ENCODE assay signal across 23 mouse cellular contexts in genomic region chrX:72047918-72048317, GRCm38 (mm10). TPM values are rescaled to one million over a fixed set of nuclear protein-coding genes. Genes with fewer than 3 reads are reported as not detected.
"Had no signal": no experiment of that assay in that cellular context is flagged by ENCODE, and none has a peak within 500 bp of the region (broad histone marks: within the 10 kb centered on the region; RNA-seq: fewer than 3 reads in every experiment).

No protein-coding gene starts in this region.

- H3K27ac ChIP-seq: hindbrain, embryonic 13.5 days; kidney, embryonic 15.5 days; left cerebral cortex, adult 2 months; liver, embryonic 14.5 days; midbrain, embryonic 10.5 days; midbrain, embryonic 13.5 days; neural tube, embryonic 12.5 days; neural tube, embryonic 15.5 days had no signal

- H3K4me3 ChIP-seq: hindbrain, embryonic 13.5 days; kidney, embryonic 15.5 days; left cerebral cortex, adult 2 months; megakaryocyte, embryonic 14.5 days; midbrain, embryonic 10.5 days; midbrain, embryonic 13.5 days; neural tube, embryonic 12.5 days; neural tube, embryonic 15.5 days had no signal

- H3K36me3 ChIP-seq: hindbrain, embryonic 13.5 days; kidney, embryonic 15.5 days; midbrain, embryonic 10.5 days; midbrain, embryonic 13.5 days; neural tube, embryonic 12.5 days; neural tube, embryonic 15.5 days had no signal

- H3K4me1 ChIP-seq: hindbrain, embryonic 13.5 days; kidney, embryonic 15.5 days; megakaryocyte, embryonic 14.5 days; midbrain, embryonic 10.5 days; midbrain, embryonic 13.5 days; neural tube, embryonic 12.5 days; neural tube, embryonic 15.5 days had no signal

- DNase-seq: kidney, adult 11 months; kidney, adult 8-10 months; kidney, postnatal 10 days; kidney, postnatal 36 days; layer of hippocampus, postnatal 36 days; lung, adult 2 months; lung, postnatal 14 days; right cerebral cortex, adult 18-20 months; right cerebral cortex, postnatal 14 days; spleen, adult 18-20 months; thymus, adult 2 months; thymus, postnatal 14 days had no signal

- ATAC-seq: hindbrain, embryonic 16.5 days; midbrain, embryonic 13.5 days had no signal

- H3K27me3 ChIP-seq: hindbrain, embryonic 13.5 days; kidney, embryonic 15.5 days; midbrain, embryonic 13.5 days; neural tube, embryonic 12.5 days; neural tube, embryonic 15.5 days had no signal

- H3K9me3 ChIP-seq: hindbrain, embryonic 13.5 days; kidney, embryonic 15.5 days; midbrain, embryonic 10.5 days; midbrain, embryonic 13.5 days; neural tube, embryonic 12.5 days; neural tube, embryonic 15.5 days had no signal

- H3K4me2 ChIP-seq: hindbrain, embryonic 13.5 days; kidney, embryonic 15.5 days; liver, embryonic 11.5 days; midbrain, embryonic 13.5 days; neural tube, embryonic 12.5 days; neural tube, embryonic 15.5 days had no signal

- H3K9ac ChIP-seq: hindbrain, embryonic 13.5 days; kidney, embryonic 15.5 days; liver, embryonic 14.5 days; midbrain, embryonic 13.5 days; neural tube, embryonic 12.5 days; neural tube, embryonic 15.5 days had no signal

RNA-seq across cellular contexts. Expression of gene Cnga2, which starts 56.3 kb away (rescaled TPM):
- total RNA-seq: layer of hippocampus, postnatal 36 days had no signal
- polyA plus RNA-seq: liver, embryonic 11.5 days; midbrain, embryonic 10.5 days had no signal
